Mouse (Mus musculus): ENCODE results near the gene Casc4. TPM values are rescaled to one million over a fixed set of nuclear protein-coding genes. Genes with fewer than 3 reads are reported as not detected.
A peak's percentile ranks its signal among the peaks of the same experiment; 100 is the strongest.

The Casc4 gene
- polyA plus RNA-seq, 1 experiment, result 21.8 TPM

DNA sequence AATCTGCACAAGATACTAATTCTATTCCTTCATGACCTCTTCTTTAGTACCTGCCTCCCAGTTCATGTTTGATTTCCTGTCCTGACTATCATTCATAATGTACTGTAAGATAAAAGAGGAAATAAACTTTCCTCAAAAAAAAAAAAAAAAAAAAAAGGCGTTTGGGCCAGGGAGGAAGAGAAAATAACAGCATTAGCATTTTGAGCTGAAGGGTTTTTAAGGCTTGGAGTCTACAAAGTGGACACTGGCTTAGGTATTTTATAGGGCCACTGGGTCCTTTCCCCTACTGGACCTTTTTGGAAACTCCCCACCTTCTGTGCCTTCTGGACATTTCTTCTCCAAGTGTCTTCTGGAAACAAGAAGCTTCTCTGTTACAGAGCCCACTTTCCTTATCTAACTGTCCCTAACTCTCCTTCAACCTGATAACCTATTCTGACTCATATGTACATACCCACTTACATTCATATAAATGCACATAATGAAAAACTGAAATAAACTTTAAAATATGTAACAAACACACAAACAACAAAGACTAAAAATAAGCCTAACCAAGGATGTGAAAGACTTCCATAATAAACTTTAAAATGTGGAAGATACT is 18.8 kb downstream of the Casc4 start:
- TF ChIP-seq GATA1 (IDR thresholded peaks at IDR 0.05; ENCODE audit: low read length), result no peak

DNA sequence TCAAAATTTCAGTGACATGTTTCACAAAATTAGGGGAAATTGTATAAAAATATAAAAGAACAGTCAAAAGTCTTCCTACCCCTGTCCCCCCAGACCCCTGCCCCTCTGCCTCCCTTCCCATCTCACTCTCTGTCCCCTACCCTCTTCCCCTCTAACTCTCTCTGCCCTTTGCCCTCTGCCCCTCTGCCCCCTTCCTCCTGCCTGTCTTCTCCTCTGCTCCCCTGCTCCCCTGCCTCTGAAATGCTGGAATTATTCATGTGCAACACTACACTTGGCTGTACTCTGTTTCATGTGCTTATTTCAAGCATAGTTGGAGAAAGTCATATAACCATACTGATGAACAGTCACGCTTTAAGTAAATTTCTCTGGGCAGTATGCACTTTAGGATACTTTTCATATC is 19.6 kb downstream of the Casc4 start:
- no peak for TF ChIP-seq GATA1 (IDR thresholded peaks at IDR 0.05; ENCODE audit: low read length)

DNA sequence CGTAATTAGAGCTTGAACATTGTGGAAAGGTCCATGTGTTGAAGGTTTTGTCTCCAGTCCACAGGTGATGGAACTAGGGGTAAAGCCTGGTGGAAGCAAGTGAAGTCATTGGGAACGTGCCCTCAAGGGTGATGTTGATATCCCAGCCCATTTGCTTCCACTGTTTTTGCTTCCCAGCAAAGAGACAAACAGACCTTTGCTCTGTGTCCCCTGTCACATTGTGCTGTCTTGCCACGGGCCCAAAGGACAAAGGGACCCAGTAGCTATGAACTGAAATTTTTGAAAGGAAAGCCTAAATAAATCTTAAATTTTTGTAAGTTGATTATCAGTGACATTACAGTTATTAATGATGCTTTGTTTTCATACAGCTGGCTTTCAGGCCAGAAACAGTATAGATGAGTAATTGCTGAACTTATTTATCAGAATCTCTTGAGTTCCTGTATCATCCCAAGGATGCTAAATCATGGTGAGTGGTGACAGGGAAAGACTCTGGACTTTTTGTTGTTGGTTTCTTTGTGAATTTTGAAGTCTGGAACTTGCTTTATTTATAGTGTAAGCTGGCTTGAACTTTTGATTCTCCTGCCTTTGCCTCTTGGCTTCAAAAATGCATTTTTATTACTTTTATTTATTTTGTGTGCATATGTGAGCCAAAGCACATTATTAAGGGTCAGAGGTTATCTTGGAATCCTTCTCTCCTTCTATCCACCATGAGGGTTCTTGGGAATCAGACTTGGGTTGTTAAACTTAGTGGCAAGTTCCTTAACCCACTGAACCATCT is 22.1 kb downstream of the Casc4 start:
- TF ChIP-seq GATA1 (IDR thresholded peaks at IDR 0.05; ENCODE audit: low read length), result no peak

DNA sequence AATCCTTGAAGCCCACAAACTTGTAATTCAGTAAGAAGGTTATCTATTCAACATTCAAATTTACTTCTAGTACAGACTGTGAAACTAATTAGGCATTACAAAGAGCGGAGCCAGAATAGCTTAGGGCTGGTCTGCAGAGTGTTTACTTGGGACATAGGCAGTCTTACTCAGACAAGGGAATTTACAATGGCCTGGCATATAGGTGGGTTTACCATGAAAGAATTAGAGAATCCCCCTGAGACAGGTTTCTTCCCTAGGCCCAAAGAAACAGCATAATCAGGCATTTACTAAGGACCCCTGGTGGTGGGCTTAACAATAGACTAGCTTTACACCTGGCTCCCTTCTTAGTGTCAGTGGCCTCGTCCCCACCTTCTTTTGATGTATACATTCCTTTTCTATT is 28.5 kb downstream of the Casc4 start:
- TF ChIP-seq GATA1 (IDR thresholded peaks at IDR 0.05; ENCODE audit: low read length), result no peak

DNA sequence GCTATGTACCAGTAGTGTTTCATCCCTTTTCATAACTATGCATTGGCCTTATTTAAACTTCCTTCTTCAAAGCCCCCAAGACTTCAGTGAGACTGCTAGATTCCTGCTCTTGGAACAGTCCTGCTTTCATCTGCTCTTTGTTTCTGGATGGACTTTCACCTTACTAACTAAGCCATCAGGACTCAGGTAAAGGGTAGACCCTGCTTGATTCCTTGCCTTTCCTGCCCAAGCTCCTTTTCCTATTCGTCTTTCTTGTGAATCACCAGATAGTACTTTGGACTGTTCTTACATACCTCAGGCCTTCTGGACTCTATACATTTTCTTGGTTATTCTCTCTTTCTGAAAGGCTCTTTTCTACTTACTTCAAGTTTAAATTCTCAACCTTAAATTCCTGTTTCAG is 30.1 kb downstream of the Casc4 start:
- TF ChIP-seq GATA1 (IDR thresholded peaks at IDR 0.05; ENCODE audit: low read length), result no peak

GRCm38 (mm10) chr2:121909975-121910374 is 43.2 kb downstream of the Casc4 start:
- no peak for TF ChIP-seq GATA1 (IDR thresholded peaks at IDR 0.05; ENCODE audit: low read length)

DNA sequence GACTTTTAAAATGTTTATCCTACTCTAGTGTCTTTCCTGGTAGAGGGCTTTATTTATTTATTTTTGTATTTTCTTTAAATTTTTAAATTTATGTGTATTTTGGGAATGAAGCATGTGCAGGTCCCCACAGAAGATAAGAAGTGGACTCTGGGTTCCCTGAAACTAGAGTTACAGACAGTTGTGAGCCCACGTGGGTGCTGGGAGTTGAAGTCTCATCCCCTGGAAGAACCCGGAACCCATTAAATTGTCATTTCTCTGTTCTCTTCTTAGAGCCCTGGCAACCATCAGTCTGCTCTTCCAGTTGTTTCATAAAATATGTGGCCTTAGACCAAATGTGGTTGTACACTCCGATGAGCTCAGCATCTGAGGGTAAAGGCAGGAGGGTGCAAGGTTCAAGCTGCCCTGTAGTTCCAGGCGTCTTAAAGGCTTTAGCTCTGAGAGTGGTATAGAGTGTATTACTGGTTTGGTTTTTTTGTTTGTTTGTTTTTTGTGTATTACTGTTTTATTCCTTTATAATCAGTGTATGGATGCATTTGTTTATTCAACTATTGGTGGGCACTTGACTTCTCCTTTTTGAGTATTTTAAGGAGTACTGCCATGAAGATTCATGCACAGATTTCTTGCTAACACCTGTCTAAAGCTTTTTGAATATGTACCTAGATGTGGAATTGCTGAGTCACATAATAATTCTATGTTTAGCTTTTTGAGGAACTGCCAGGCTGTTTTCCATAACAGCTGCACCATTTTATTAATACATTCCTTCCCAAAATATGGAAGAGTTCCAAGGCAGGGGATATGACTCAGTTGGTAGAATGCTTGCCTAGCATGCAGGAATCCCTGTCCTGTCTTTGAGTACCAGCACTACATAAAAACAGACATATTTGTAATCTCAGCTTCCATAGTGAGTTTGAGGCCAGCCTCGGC is 49.5 kb downstream of the Casc4 start:
- no peak for TF ChIP-seq GATA1 (IDR thresholded peaks at IDR 0.05; ENCODE audit: low read length)

DNA sequence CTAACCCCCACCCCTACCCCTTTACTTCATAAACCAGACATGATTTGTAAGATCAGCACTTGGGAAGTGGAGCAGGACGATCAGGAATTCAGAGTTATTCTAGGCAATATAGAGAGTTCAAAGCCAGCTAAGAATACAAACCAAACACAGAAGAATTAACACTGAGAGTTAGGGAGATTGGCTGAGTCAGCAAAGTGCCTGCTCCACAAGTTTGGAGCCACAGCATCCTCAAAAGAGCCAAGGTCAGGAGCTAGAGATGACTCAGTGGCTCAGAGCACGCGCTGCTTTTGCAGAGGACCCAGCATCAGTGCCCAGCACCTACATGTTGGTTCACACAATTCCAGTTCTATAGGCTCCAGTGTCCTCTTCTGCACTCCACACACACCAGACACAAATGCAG is 76.6 kb downstream of the Casc4 start:
- no peak for TF ChIP-seq GATA1 (IDR thresholded peaks at IDR 0.05; ENCODE audit: low read length)

GRCm38 (mm10) chr2:121954971-121955656 is 88.3 kb downstream of the Casc4 start:
- TF ChIP-seq GATA1 (IDR thresholded peaks at IDR 0.05; ENCODE audit: low read length), result no peak

- no peak for TF ChIP-seq GATA1 (IDR thresholded peaks at IDR 0.05; ENCODE audit: low read length)
These were observed 89.0 kb downstream of the Casc4 start, which contains the start of the genes Ctdspl2 and Mageb3 for GRCm38 (mm10) chr2:121955765-121956223. Ctdspl2 (plus strand) TSS chr2:121956001. Mageb3 (minus strand) TSS chr2:121956092.

- TF ChIP-seq GATA1 (IDR thresholded peaks at IDR 0.05; ENCODE audit: low read length), result no peak
These were observed 89.7 kb downstream of the Casc4 start for GRCm38 (mm10) chr2:121956224-121957018.

DNA sequence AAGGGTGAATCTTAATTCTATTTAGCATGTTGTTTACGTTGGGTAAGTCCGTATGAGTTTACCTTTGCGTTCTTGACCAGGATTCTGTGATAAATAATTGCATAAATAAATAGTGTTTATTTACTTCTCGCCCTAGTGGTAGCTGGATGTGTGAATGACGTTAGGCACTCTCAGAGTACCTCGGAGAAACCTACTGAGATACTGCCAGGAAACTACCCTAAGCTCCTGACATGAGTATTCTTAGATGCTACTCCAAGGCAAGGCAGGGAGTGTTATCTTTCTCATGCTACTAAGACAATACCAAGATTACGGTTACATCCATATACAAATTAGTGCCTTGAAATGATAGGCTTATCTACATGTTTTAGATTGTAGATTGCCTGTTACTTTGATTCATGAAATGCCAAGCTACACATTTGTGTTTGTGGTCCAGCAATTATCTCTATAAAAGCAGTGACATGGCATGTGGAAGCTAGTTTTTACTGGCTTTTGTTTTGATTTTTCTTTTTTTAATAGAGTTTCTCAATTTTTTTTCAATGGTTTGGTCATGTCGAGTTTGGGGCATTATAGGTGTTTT is 90.5 kb downstream of the Casc4 start:
- TF ChIP-seq GATA1 (IDR thresholded peaks at IDR 0.05; ENCODE audit: low read length), result peak; percentile 41

Other genes starting within 250 kb of the Casc4 start
- gene Frmd5, start 59.9 kb upstream of the Casc4 start, polyA plus RNA-seq (2012), result 12.6 and 16.7 TPM in 2 replicates
- 2.8 and 3.8 TPM in 2 replicates for gene Ctdspl2, start 89.0 kb downstream of the Casc4 start, polyA plus RNA-seq (2012)
- 0.03 TPM in 1 of 2 replicates, not detected in the other for gene Mageb3, start 89.1 kb downstream of the Casc4 start, polyA plus RNA-seq (2012)
- gene Eif3j1, start 161.6 kb downstream of the Casc4 start, polyA plus RNA-seq (2012), result 45.1 and 53.2 TPM in 2 replicates

Measured in G1E-ER4 (cell line).